Mouse (Mus musculus): Measurements from ENCODE around the gene Gm3285. TPM values are rescaled to one million over a fixed set of nuclear protein-coding genes. Genes with fewer than 3 reads are reported as not detected.

The Gm3285 gene
- polyA plus RNA-seq, 1 experiment: not detected

DNA sequence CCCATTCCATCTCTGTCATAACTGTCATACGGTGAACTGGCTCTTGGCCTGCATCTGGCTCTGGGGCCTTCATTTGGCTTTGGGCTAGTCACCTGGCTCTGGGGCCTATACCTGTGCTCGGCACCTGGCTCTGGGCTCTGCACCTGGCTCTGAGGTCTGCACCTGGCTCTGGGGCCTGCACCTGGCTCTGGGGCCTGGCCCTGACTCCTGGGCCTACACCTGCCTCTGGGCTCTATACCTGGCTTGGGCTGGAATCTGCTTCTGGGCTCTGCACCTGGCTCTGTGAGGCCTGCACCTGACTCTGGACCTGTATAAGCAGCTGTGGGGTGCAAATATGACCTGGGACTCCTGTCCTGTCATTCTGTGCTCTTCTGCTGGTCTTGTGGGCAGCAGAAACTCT is 14.2 kb upstream of the Gm3285 start:
- Histone ChIP-seq H3K4me1 (ENCODE audit: control insufficient read depth, insufficient read depth, low read length) (peaks cover 11% of the 10 kb centered on the region), H3K4me3 (ENCODE audit: insufficient read depth, low read length) (no peak overlapping the region), H3K27ac (ENCODE audit: insufficient read depth, low read depth, low read length) (no peak overlapping the region)
- no peak for TF ChIP-seq CTCF (IDR thresholded peaks at IDR 0.05; ENCODE audit: low read depth, low read length)

DNA sequence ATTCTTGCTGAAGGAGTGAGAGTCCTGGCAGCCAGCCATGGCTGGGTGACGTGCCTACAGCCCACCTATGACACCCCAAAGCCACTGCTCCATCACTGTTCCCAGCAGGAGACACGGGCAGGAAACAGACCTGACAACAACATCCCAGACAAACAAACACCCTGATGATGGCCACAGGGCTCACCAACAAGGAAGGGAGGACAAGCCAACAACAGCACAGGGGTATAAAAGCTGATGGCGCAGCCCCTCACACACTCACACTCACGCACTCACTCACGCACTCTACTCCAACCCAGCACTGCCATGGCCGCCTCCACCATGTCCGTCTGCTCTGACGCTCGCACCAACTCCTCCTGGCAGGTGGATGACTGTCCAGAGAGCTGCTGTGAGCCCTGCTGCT is 9.2 kb upstream of the Gm3285 start, which contains the start of gene Gm10318:
Gene Gm10318 (plus strand): TSS at position 301 of the 400 bp plus-strand sequence.
- Histone ChIP-seq H3K4me1 (ENCODE audit: control insufficient read depth, insufficient read depth, low read length) (peaks cover 11% of the 10 kb centered on the region), H3K4me3 (ENCODE audit: insufficient read depth, low read length) (no peak within 1 kb of the TSS), H3K27ac (ENCODE audit: insufficient read depth, low read depth, low read length) (no peak within 1 kb of the TSS)
- no peak for TF ChIP-seq CTCF (IDR thresholded peaks at IDR 0.05; ENCODE audit: low read depth, low read length)
- TF ChIP-seq POLR2A (IDR thresholded peaks at IDR 0.05; ENCODE audit: borderline replicate concordance, low read depth, low read length): no peak

DNA sequence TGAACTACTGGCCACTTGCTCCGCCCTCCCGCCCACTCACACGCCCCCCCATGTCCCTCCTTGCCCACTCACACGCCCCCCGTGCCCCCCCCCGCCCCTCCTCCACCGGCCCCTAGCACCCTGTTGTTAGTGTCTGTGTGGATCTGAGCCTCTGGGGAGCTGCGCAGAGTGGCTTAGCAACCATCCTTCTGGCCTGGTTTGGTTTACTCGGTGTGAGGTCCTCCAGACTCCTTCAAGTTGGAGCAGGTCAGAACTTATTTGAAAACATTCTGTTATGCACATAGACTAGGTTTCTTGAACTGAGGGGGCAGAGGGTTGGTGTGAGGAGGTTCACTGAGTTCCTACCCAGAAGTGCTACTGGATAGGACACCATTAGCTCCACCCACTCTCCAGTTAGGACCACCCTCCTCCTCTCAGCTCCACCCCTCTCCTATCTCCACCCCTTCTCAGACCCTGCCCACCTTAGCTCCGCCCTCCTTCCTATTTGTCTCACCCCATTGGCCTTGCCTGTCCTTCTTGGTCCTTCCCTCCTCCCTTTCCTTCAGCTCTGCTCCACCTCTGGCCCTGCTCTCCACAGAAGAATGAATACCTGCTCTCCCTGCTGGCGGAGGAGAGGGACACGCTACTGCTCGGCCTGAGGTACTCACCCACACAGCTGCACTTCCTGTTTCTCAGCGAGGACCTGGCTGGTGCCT is 2.4 kb downstream of the Gm3285 start:
- no peak for TF ChIP-seq CTCF (IDR thresholded peaks at IDR 0.05; ENCODE audit: low read depth, low read length)
- TF ChIP-seq POLR2A (IDR thresholded peaks at IDR 0.05; ENCODE audit: borderline replicate concordance, low read depth, low read length): no peak
- Histone ChIP-seq H3K4me1 (ENCODE audit: control insufficient read depth, insufficient read depth, low read length) (no peaks in the 10 kb centered on the region), H3K4me3 (ENCODE audit: insufficient read depth, low read length) (peak overlapping the region; percentile 43), H3K27ac (ENCODE audit: insufficient read depth, low read depth, low read length) (no peak overlapping the region)

- TF ChIP-seq CTCF (IDR thresholded peaks at IDR 0.05; ENCODE audit: low read depth, low read length): no peak
- no peak for TF ChIP-seq POLR2A (IDR thresholded peaks at IDR 0.05; ENCODE audit: borderline replicate concordance, low read depth, low read length)
- Histone ChIP-seq H3K4me3 (ENCODE audit: insufficient read depth, low read length) (peak overlapping the region; percentile 43), H3K4me1 (ENCODE audit: control insufficient read depth, insufficient read depth, low read length) (no peaks in the 10 kb centered on the region), H3K27ac (ENCODE audit: insufficient read depth, low read depth, low read length) (no peak overlapping the region)
Measured at GRCm38 (mm10) chr10:77864762-77865143, 3.0 kb downstream of the Gm3285 start.

DNA sequence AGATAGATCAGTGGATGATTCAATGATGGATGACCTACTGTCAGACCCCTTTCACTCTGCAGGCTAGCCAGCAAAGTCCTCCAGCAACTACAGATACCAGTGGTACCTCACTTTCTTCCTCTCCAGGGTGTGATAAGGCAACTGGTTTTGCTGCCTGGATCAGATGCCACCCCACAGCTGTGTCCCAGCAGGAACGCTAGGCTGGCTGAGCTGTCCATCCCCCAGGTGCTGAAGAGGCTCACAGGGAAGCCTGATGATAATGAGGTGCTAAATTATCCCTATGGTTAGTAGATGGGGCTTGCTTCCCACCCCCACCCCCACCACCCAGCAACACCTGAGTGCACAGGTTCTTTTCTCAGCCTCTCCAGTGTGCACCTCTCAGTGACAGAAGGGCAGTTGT is 5.8 kb downstream of the Gm3285 start:
- H3K27ac ChIP-seq (ENCODE audit: insufficient read depth, low read depth, low read length): no peak overlapping the region
- H3K4me3 ChIP-seq (ENCODE audit: insufficient read depth, low read length): no peak overlapping the region
- H3K4me1 ChIP-seq (ENCODE audit: control insufficient read depth, insufficient read depth, low read length): no peaks in the 10 kb centered on the region
- TF ChIP-seq POLR2A (IDR thresholded peaks at IDR 0.05; ENCODE audit: borderline replicate concordance, low read depth, low read length) (no peak), CTCF (IDR thresholded peaks at IDR 0.05; ENCODE audit: low read depth, low read length) (no peak)

GRCm38 (mm10) chr10:77869651-77870050 is 7.9 kb downstream of the Gm3285 start:
- no peak for TF ChIP-seq POLR2A (IDR thresholded peaks at IDR 0.05; ENCODE audit: borderline replicate concordance, low read depth, low read length)
- TF ChIP-seq CTCF (IDR thresholded peaks at IDR 0.05; ENCODE audit: low read depth, low read length): no peak
- H3K4me3 ChIP-seq (ENCODE audit: insufficient read depth, low read length): no peak overlapping the region
- no peaks in the 10 kb centered on the region for H3K4me1 ChIP-seq (ENCODE audit: control insufficient read depth, insufficient read depth, low read length)
- no peak overlapping the region for H3K27ac ChIP-seq (ENCODE audit: insufficient read depth, low read depth, low read length)

GRCm38 (mm10) chr10:77878985-77879384 is 17.2 kb downstream of the Gm3285 start:
- Histone ChIP-seq H3K4me3 (ENCODE audit: insufficient read depth, low read length) (no peak overlapping the region), H3K4me1 (ENCODE audit: control insufficient read depth, insufficient read depth, low read length) (no peaks in the 10 kb centered on the region), H3K27ac (ENCODE audit: insufficient read depth, low read depth, low read length) (no peak overlapping the region)
- peak; percentile 55 for TF ChIP-seq CTCF (IDR thresholded peaks at IDR 0.05; ENCODE audit: low read depth, low read length)
- TF ChIP-seq POLR2A (IDR thresholded peaks at IDR 0.05; ENCODE audit: borderline replicate concordance, low read depth, low read length): no peak

- Histone ChIP-seq H3K4me3 (ENCODE audit: insufficient read depth, low read length) (no peak overlapping the region), H3K27ac (ENCODE audit: insufficient read depth, low read depth, low read length) (no peak overlapping the region), H3K4me1 (ENCODE audit: control insufficient read depth, insufficient read depth, low read length) (no peaks in the 10 kb centered on the region)
- TF ChIP-seq CTCF (IDR thresholded peaks at IDR 0.05; ENCODE audit: low read depth, low read length): no peak
- TF ChIP-seq POLR2A (IDR thresholded peaks at IDR 0.05; ENCODE audit: borderline replicate concordance, low read depth, low read length): no peak
Measured at GRCm38 (mm10) chr10:77880305-77880704, 18.5 kb downstream of the Gm3285 start.

DNA sequence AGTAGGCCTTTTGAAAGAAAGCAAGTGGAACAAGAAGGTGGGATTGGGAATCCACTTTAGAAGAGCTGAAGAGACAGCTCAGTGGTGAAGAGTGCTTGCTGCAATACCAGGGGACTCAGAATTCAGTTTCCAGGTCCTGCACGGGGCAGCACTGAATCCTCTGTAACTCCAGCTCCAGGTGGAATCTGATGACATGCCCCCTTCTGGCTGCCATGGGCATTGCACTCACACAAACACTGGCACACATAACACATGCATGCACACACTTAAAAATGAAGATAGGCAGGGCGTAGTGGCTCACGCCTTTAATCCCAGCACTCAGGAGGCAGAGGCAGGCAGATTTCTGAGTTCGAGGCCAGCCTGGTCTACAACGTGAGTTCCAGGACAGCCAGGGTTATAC is 20.8 kb downstream of the Gm3285 start:
- H3K4me3 ChIP-seq (ENCODE audit: insufficient read depth, low read length): no peak overlapping the region
- TF ChIP-seq CTCF (IDR thresholded peaks at IDR 0.05; ENCODE audit: low read depth, low read length): no peak; the same call in none of the 2 replicates
- TF ChIP-seq POLR2A (IDR thresholded peaks at IDR 0.05; ENCODE audit: borderline replicate concordance, low read depth, low read length): no peak
- no peaks in the 10 kb centered on the region for H3K4me1 ChIP-seq (ENCODE audit: control insufficient read depth, insufficient read depth, low read length)
- H3K27ac ChIP-seq (ENCODE audit: insufficient read depth, low read depth, low read length): no peak overlapping the region

GRCm38 (mm10) chr10:77886007-77886747 is 24.4 kb downstream of the Gm3285 start:
- no peak overlapping the region for H3K4me3 ChIP-seq (ENCODE audit: insufficient read depth, low read length)
- TF ChIP-seq CTCF (IDR thresholded peaks at IDR 0.05; ENCODE audit: low read depth, low read length) (no peak), POLR2A (IDR thresholded peaks at IDR 0.05; ENCODE audit: borderline replicate concordance, low read depth, low read length) (no peak)

More at GRCm38 (mm10) chr10:77886007-77886747, 24.4 kb downstream of the Gm3285 start:
- Histone ChIP-seq H3K4me1 (ENCODE audit: control insufficient read depth, insufficient read depth, low read length) (no peaks in the 10 kb centered on the region), H3K27ac (ENCODE audit: insufficient read depth, low read depth, low read length) (no peak overlapping the region)

All from bone marrow macrophage, adult 2 months (primary cell).